Mouse (Mus musculus) mammary gland, adult 2 months (tissue): ENCODE data around the gene Cant1. TPM values are rescaled to one million over a fixed set of nuclear protein-coding genes. Genes with fewer than 3 reads are reported as not detected.

Experiments used
- polyA plus RNA-seq: library from polyadenylated mRNA; depleted of rRNA; stranded (reverse); fragments of >200 nt; gene quantifications from 2 replicates; pipeline ENCODE4 v1.2.3, GENCODE M21; 2012; ENCODE audit warnings: low replicate concordance; rRNA removed

The Cant1 gene
- polyA plus RNA-seq, result 58.7 and 84.6 TPM in 2 replicates

GRCm38 (mm10) chr11:118418834-118419504 is at the start of gene Cant1:
Gene Cant1, minus strand, starts transcription at chr11:118419086.

GRCm38 (mm10) chr11:118427986-118428385 is 9.1 kb upstream of the Cant1 start, which contains the start of gene C1qtnf1:
Gene C1qtnf1, plus strand, starts transcription at chr11:118428203.

GRCm38 (mm10) chr11:118401760-118402280 is 17.1 kb downstream of the Cant1 start, which contains the start of gene Lgals3bp:
Gene Lgals3bp, minus strand, starts transcription at chr11:118402092.

Other genes starting within 250 kb of the Cant1 start
- gene Cyth1, start 170.5 kb downstream of the Cant1 start, polyA plus RNA-seq, result 35.4 and 41.4 TPM in 2 replicates
- gene Usp36, start 128.8 kb downstream of the Cant1 start, polyA plus RNA-seq, result 19.7 and 25.8 TPM in 2 replicates
- gene Cep295nl, start 76.6 kb downstream of the Cant1 start, polyA plus RNA-seq, result 0.17 and 0.20 TPM in 2 replicates
- gene Timp2, start 63.3 kb downstream of the Cant1 start, polyA plus RNA-seq, result 344 and 379 TPM in 2 replicates
- gene Lgals3bp, start 17.0 kb downstream of the Cant1 start, polyA plus RNA-seq, result 635 and 962 TPM in 2 replicates
- gene C1qtnf1, start 9.1 kb upstream of the Cant1 start, polyA plus RNA-seq, result 53.3 and 76.2 TPM in 2 replicates
- gene Engase, start 57.7 kb upstream of the Cant1 start, polyA plus RNA-seq, result 23.8 and 27.6 TPM in 2 replicates